8 mouse cellular contexts compared by ENCODE assay signal in genomic region chr6:125314231-125314563, GRCm38 (mm10). TPM values are rescaled to one million over a fixed set of nuclear protein-coding genes. Genes with fewer than 3 reads are reported as not detected.
A peak's percentile ranks its signal among the peaks of the same experiment; 100 is the strongest.
DNase-seq lines count a peak whose midpoint lies in the region; ATAC-seq lines count a peak whose summit lies in the region.

No protein-coding gene starts in this region.

- H3K36me3 ChIP-seq in kidney, embryonic 15.5 days, result peaks cover 25% of the 10 kb centered on the region
- no peaks in the 10 kb centered on the region for H3K36me3 ChIP-seq in embryonic facial prominence, embryonic 11.5 days (replicated peaks; ENCODE audit: control insufficient read depth, insufficient read depth, low read depth, low read length)
- H3K36me3 ChIP-seq in intestine, embryonic 14.5 days (ENCODE audit: control insufficient read depth, insufficient read depth, low read length), result peaks cover 21% of the 10 kb centered on the region
- no peaks in the 10 kb centered on the region for H3K36me3 ChIP-seq in midbrain, embryonic 15.5 days (replicated peaks)

- peak overlapping the region; percentile 84 for H3K27ac ChIP-seq in kidney, embryonic 15.5 days
- peak overlapping the region; percentile 53; the same call in 1 of the 2 replicates for H3K27ac ChIP-seq in embryonic facial prominence, embryonic 11.5 days (replicated peaks; ENCODE audit: low read depth, low read length)
- H3K27ac ChIP-seq in intestine, embryonic 14.5 days (ENCODE audit: low read depth), result peak overlapping the region; percentile 79; the same call in 1 of the 2 replicates
- H3K27ac ChIP-seq in midbrain, embryonic 15.5 days, result no peak overlapping the region

- H3K4me2 ChIP-seq in kidney, embryonic 15.5 days, result peak overlapping the region; percentile 86
- peak overlapping the region; percentile 78 for H3K4me2 ChIP-seq in embryonic facial prominence, embryonic 11.5 days (ENCODE audit: low read depth, low read length)
- peak overlapping the region; percentile 86 for H3K4me2 ChIP-seq in intestine, embryonic 14.5 days (ENCODE audit: low read length)
- H3K4me2 ChIP-seq in midbrain, embryonic 15.5 days, result peak overlapping the region; percentile 55

- 37% methylated on average over 7 of the region's 7 CpGs for WGBS in kidney, embryonic 15.5 days
- 62% methylated on average over 7 of the region's 7 CpGs for WGBS in embryonic facial prominence, embryonic 11.5 days
- WGBS in intestine, embryonic 14.5 days, result 51% methylated on average over 7 of the region's 7 CpGs
- 53% methylated on average over 7 of the region's 7 CpGs for WGBS in midbrain, embryonic 15.5 days

- peaks cover 39% of the 10 kb centered on the region for H3K4me1 ChIP-seq in kidney, embryonic 15.5 days
- peaks cover 4% of the 10 kb centered on the region; the same call in 1 of the 2 replicates for H3K4me1 ChIP-seq in embryonic facial prominence, embryonic 11.5 days (ENCODE audit: control insufficient read depth, insufficient read depth, low read length)
- peaks cover 30% of the 10 kb centered on the region for H3K4me1 ChIP-seq in intestine, embryonic 14.5 days (replicated peaks; ENCODE audit: control insufficient read depth, insufficient read depth, low read length)
- peaks cover 15% of the 10 kb centered on the region for H3K4me1 ChIP-seq in midbrain, embryonic 15.5 days

- peak overlapping the region; percentile 64 for H3K4me3 ChIP-seq in kidney, embryonic 15.5 days (replicated peaks)
- H3K4me3 ChIP-seq in embryonic facial prominence, embryonic 11.5 days (ENCODE audit: low read depth, low read length), result peak overlapping the region; percentile 41; the same call in 1 of the 2 replicates
- H3K4me3 ChIP-seq in intestine, embryonic 14.5 days (ENCODE audit: low read depth, low read length), result peak overlapping the region; percentile 63; the same call in 1 of the 2 replicates
- peak overlapping the region; percentile 36 for H3K4me3 ChIP-seq in midbrain, embryonic 15.5 days

- H3K27me3 ChIP-seq in kidney, embryonic 15.5 days, result no peaks in the 10 kb centered on the region
- H3K27me3 ChIP-seq in embryonic facial prominence, embryonic 11.5 days (ENCODE audit: control insufficient read depth, insufficient read depth, low read length), result peaks cover 3% of the 10 kb centered on the region; the same call in 1 of the 2 replicates
- H3K27me3 ChIP-seq in intestine, embryonic 14.5 days (replicated peaks; ENCODE audit: control insufficient read depth, insufficient read depth, low read length), result no peaks in the 10 kb centered on the region
- H3K27me3 ChIP-seq in midbrain, embryonic 15.5 days (replicated peaks), result no peaks in the 10 kb centered on the region

- ATAC-seq in kidney, embryonic 15.5 days (replicated peaks; ENCODE audit: low FRiP score), result peak; percentile 10
- peak; percentile 3; the same call in 1 of the 2 replicates for ATAC-seq in embryonic facial prominence, embryonic 11.5 days (replicated peaks; ENCODE audit: insufficient number of reproducible peaks, low FRiP score, low TSS enrichment, low read depth)
- peak; percentile 12 for ATAC-seq in intestine, embryonic 14.5 days (replicated peaks; ENCODE audit: low FRiP score, low TSS enrichment, low read depth)
- ATAC-seq in midbrain, embryonic 15.5 days (replicated peaks), result peak; percentile 41; the same call in 1 of the 2 replicates

- H3K9me3 ChIP-seq in kidney, embryonic 15.5 days (replicated peaks), result no peaks in the 10 kb centered on the region
- no peaks in the 10 kb centered on the region for H3K9me3 ChIP-seq in embryonic facial prominence, embryonic 11.5 days (replicated peaks; ENCODE audit: control insufficient read depth, low read length)
- H3K9me3 ChIP-seq in intestine, embryonic 14.5 days (ENCODE audit: control insufficient read depth, low read length), result no peaks in the 10 kb centered on the region
- no peaks in the 10 kb centered on the region for H3K9me3 ChIP-seq in midbrain, embryonic 15.5 days

- H3K9ac ChIP-seq in kidney, embryonic 15.5 days, result peak overlapping the region; percentile 74
- H3K9ac ChIP-seq in embryonic facial prominence, embryonic 11.5 days (replicated peaks; ENCODE audit: low read length), result peak overlapping the region; percentile 84
- peak overlapping the region; percentile 93 for H3K9ac ChIP-seq in intestine, embryonic 14.5 days (ENCODE audit: low read length)
- H3K9ac ChIP-seq in midbrain, embryonic 15.5 days, result peak overlapping the region; percentile 34; the same call in 1 of the 2 replicates

- DNase-seq in kidney, adult 11 months, result no peak
- no peak for DNase-seq in embryonic facial prominence, embryonic 11.5 days (ENCODE audit: low spot score)
- DNase-seq in intestine, embryonic 14.5 days (ENCODE audit: low spot score), result no peak
- no peak for DNase-seq in gastrocnemius, adult 18-20 months (ENCODE audit: low spot score)
- no peak for DNase-seq in urinary bladder, postnatal 36 days (ENCODE audit: low spot score in 2 of 2)
- DNase-seq in thymus, postnatal 14 days, result no peak

RNA-seq across cellular contexts. Expression of gene Ltbr, which starts 0.5 kb away (rescaled TPM):
- 58.7 and 62.6 TPM in 2 replicates for polyA plus RNA-seq in kidney, embryonic 15.5 days (2015; fragmentation: Nextera tagmentation; extraction: Ambion mirVana)
- 22.8 and 24.3 TPM in 2 replicates for polyA plus RNA-seq in embryonic facial prominence, embryonic 11.5 days (2014; fragmentation: Nextera tagmentation; extraction: Ambion mirVana)
- 67.4 and 67.8 TPM in 2 replicates for polyA plus RNA-seq in intestine, embryonic 14.5 days (2014; fragmentation: Nextera tagmentation; extraction: Ambion mirVana)
- 14.2 and 16.4 TPM in 2 replicates for polyA plus RNA-seq in midbrain, embryonic 15.5 days (2015; fragmentation: Nextera tagmentation; extraction: Ambion mirVana)
- total RNA-seq in gastrocnemius, adult 18-20 months (2021), result 10 to 100 TPM; 15.3 to 17.7 TPM

RNA-seq across cellular contexts. Expression of gene Scnn1a, which starts 6.3 kb away (rescaled TPM):
- 4.4 and 4.8 TPM in 2 replicates for polyA plus RNA-seq in kidney, embryonic 15.5 days (2015; fragmentation: Nextera tagmentation; extraction: Ambion mirVana)
- polyA plus RNA-seq in embryonic facial prominence, embryonic 11.5 days (2014; fragmentation: Nextera tagmentation; extraction: Ambion mirVana), result 0.88 and 1.1 TPM in 2 replicates
- polyA plus RNA-seq in intestine, embryonic 14.5 days (2014; fragmentation: Nextera tagmentation; extraction: Ambion mirVana), result 2.0 TPM in 2 replicates
- polyA plus RNA-seq in midbrain, embryonic 15.5 days (2015; fragmentation: Nextera tagmentation; extraction: Ambion mirVana), result 0.70 and 0.72 TPM in 2 replicates
- total RNA-seq in gastrocnemius, adult 18-20 months (2021), result under 1 TPM; 0.19 to 0.25 TPM

RNA-seq across cellular contexts. Expression of gene Tuba3a, which starts 28.4 kb away (rescaled TPM):
- 0.19 and 0.24 TPM in 2 replicates for polyA plus RNA-seq in kidney, embryonic 15.5 days (2015; fragmentation: Nextera tagmentation; extraction: Ambion mirVana)
- polyA plus RNA-seq in embryonic facial prominence, embryonic 11.5 days (2014; fragmentation: Nextera tagmentation; extraction: Ambion mirVana), result 0.22 TPM in 1 of 2 replicates, not detected in the other
- polyA plus RNA-seq in intestine, embryonic 14.5 days (2014; fragmentation: Nextera tagmentation; extraction: Ambion mirVana), result 0.12 TPM in 1 of 2 replicates, not detected in the other
- not detected in 2 replicates for polyA plus RNA-seq in midbrain, embryonic 15.5 days (2015; fragmentation: Nextera tagmentation; extraction: Ambion mirVana)
- not detected for total RNA-seq in gastrocnemius, adult 18-20 months (2021)

RNA-seq across cellular contexts. Expression of gene Tnfrsf1a, which starts 35.0 kb away (rescaled TPM):
- 73.2 and 83.3 TPM in 2 replicates for polyA plus RNA-seq in kidney, embryonic 15.5 days (2015; fragmentation: Nextera tagmentation; extraction: Ambion mirVana)
- 36.6 and 39.5 TPM in 2 replicates for polyA plus RNA-seq in embryonic facial prominence, embryonic 11.5 days (2014; fragmentation: Nextera tagmentation; extraction: Ambion mirVana)
- polyA plus RNA-seq in intestine, embryonic 14.5 days (2014; fragmentation: Nextera tagmentation; extraction: Ambion mirVana), result 60.6 and 63.3 TPM in 2 replicates
- polyA plus RNA-seq in midbrain, embryonic 15.5 days (2015; fragmentation: Nextera tagmentation; extraction: Ambion mirVana), result 11.6 and 14.6 TPM in 2 replicates
- total RNA-seq in gastrocnemius, adult 18-20 months (2021), result 10 to 100 TPM; 16.6 to 24.9 TPM

Comparison
In these comparisons a context has a peak if more than half of its experiments do, and no peak if none do; other contexts are left out.
1. H3K9ac ChIP-seq: peak in every context shown above with its lines; median percentile 93 in intestine, embryonic 14.5 days; 84 in embryonic facial prominence, embryonic 11.5 days; 74 in kidney, embryonic 15.5 days; 34 in midbrain, embryonic 15.5 days.